Mouse (Mus musculus): ENCODE results near the gene Atf7.
A peak's percentile ranks its signal among the peaks of the same experiment; 100 is the strongest.

The Atf7 gene

GRCm38 (mm10) chr15:102546677-102547427 lies 78.4 kb downstream of the Atf7 start:
- peak; percentile 53 to 62 for DNase-seq

GRCm38 (mm10) chr15:102546246-102546645 lies 79.0 kb downstream of the Atf7 start:
- DNase-seq = no peak

- no peak for DNase-seq
Measured at GRCm38 (mm10) chr15:102544801-102545200, 80.5 kb downstream of the Atf7 start.

- no peak for DNase-seq
Measured at GRCm38 (mm10) chr15:102533926-102534325, 91.3 kb downstream of the Atf7 start.

- no peak for DNase-seq
Measured at GRCm38 (mm10) chr15:102532106-102532900, 93.0 kb downstream of the Atf7 start.

GRCm38 (mm10) chr15:102531586-102531985 lies 93.7 kb downstream of the Atf7 start:
- DNase-seq = no peak

GRCm38 (mm10) chr15:102530566-102530965 lies 94.7 kb downstream of the Atf7 start:
- no peak for DNase-seq

- no peak for DNase-seq
Measured at GRCm38 (mm10) chr15:102528396-102528795, 96.9 kb downstream of the Atf7 start.

- peak in 1 of 2 experiments; percentile 52 for DNase-seq
Measured at GRCm38 (mm10) chr15:102527936-102528335, 97.3 kb downstream of the Atf7 start.

- no peak for DNase-seq
Measured at GRCm38 (mm10) chr15:102526111-102527002, 98.9 kb downstream of the Atf7 start.

GRCm38 (mm10) chr15:102524892-102525485 lies 100.3 kb downstream of the Atf7 start, which contains the start of gene Npff:
Npff (minus strand) TSS chr15:102524942.
- DNase-seq = peak; percentile 63 to 85

GRCm38 (mm10) chr15:102521480-102521879 lies 103.8 kb downstream of the Atf7 start:
- DNase-seq = no peak

GRCm38 (mm10) chr15:102520416-102520815 lies 104.8 kb downstream of the Atf7 start:
- no peak for DNase-seq

GRCm38 (mm10) chr15:102519211-102520141 lies 105.8 kb downstream of the Atf7 start:
- no peak for DNase-seq

- DNase-seq = no peak
Measured at GRCm38 (mm10) chr15:102518859-102519201, 106.4 kb downstream of the Atf7 start.

GRCm38 (mm10) chr15:102517976-102518858 lies 107.0 kb downstream of the Atf7 start, which contains the start of gene Tarbp2:
Tarbp2 (plus strand) TSS chr15:102518192.
- peak; percentile 99 to 100 for DNase-seq

- no peak for DNase-seq
Measured at GRCm38 (mm10) chr15:102517631-102517975, 107.7 kb downstream of the Atf7 start.

- DNase-seq = peak; percentile 66 to 81
Measured at GRCm38 (mm10) chr15:102516728-102517404, 108.4 kb downstream of the Atf7 start, which contains the start of gene Map3k12. Map3k12 (minus strand) TSS chr15:102517064.

- DNase-seq = no peak
Measured at GRCm38 (mm10) chr15:102516293-102516692, 109.0 kb downstream of the Atf7 start.

- DNase-seq = no peak
Measured at GRCm38 (mm10) chr15:102515791-102516190, 109.5 kb downstream of the Atf7 start.

All from kidney, postnatal 36 days (tissue).